Mouse (Mus musculus): Measurements from ENCODE around the gene Vstm4. TPM values are rescaled to one million over a fixed set of nuclear protein-coding genes. Genes with fewer than 3 reads are reported as not detected.

The Vstm4 gene
- polyA plus RNA-seq, 1 experiment, result 5.5 TPM

GRCm38 (mm10) chr14:32917919-32918318, 61.4 kb downstream of the Vstm4 start:
- 98% methylated on average over 1 of the region's 1 CpGs for WGBS
- H3K4me3 ChIP-seq (replicated peaks; ENCODE audit: insufficient read depth, low read depth, low read length), result no peak overlapping the region
- no peaks in the 10 kb centered on the region for H3K27me3 ChIP-seq (ENCODE audit: control insufficient read depth, insufficient read depth, low read length)
- no peak overlapping the region for H3K27ac ChIP-seq (ENCODE audit: insufficient read depth, low read length)
- no peak for TF ChIP-seq POLR2A (IDR thresholded peaks at IDR 0.05; ENCODE audit: borderline replicate concordance, insufficient read depth, low read length)
- no peak for TF ChIP-seq CTCF (IDR thresholded peaks at IDR 0.05; ENCODE audit: borderline replicate concordance, insufficient read depth, low read depth, low read length)
- no peaks in the 10 kb centered on the region for H3K4me1 ChIP-seq (ENCODE audit: control insufficient read depth, insufficient read depth, low read length)
- no peak for DNase-seq

- H3K4me1 ChIP-seq (ENCODE audit: control insufficient read depth, insufficient read depth, low read length), result no peaks in the 10 kb centered on the region
- TF ChIP-seq CTCF (IDR thresholded peaks at IDR 0.05; ENCODE audit: borderline replicate concordance, insufficient read depth, low read depth, low read length), result no peak
- no peak for TF ChIP-seq POLR2A (IDR thresholded peaks at IDR 0.05; ENCODE audit: borderline replicate concordance, insufficient read depth, low read length)
- WGBS, result 86% methylated on average over 9 of the region's 9 CpGs
- no peaks in the 10 kb centered on the region for H3K27me3 ChIP-seq (ENCODE audit: control insufficient read depth, insufficient read depth, low read length)
- no peak for DNase-seq
- no peak overlapping the region for H3K4me3 ChIP-seq (replicated peaks; ENCODE audit: insufficient read depth, low read depth, low read length)
- no peak overlapping the region for H3K27ac ChIP-seq (ENCODE audit: insufficient read depth, low read length)
Measured at GRCm38 (mm10) chr14:32923871-32924270, 67.3 kb downstream of the Vstm4 start.

DNA sequence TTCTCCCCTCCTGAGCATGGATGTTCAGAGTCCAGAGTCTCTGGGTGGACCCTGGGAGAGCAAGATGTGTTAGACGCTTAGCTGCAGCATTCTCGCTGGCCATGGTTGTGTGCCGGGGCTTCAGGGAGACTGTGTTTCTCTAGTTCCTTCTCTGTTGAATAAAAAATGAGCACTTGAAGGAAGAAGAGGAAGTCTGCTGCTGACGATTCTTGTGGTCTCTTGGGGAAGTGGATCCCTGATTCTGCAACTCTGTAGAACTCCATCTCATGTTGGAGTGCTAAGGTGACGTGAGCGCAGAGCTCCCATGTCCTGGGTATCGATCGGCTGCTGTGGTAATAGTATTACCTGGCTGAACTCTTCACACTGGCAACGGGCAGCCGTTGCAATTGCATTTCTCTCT, 75.2 kb downstream of the Vstm4 start:
- WGBS, result 87% methylated on average over 10 of the region's 10 CpGs
- Histone ChIP-seq H3K27me3 (ENCODE audit: control insufficient read depth, insufficient read depth, low read length) (no peaks in the 10 kb centered on the region), H3K4me1 (ENCODE audit: control insufficient read depth, insufficient read depth, low read length) (no peaks in the 10 kb centered on the region), H3K4me3 (replicated peaks; ENCODE audit: insufficient read depth, low read depth, low read length) (no peak overlapping the region), H3K27ac (ENCODE audit: insufficient read depth, low read length) (no peak overlapping the region)
- no peak for TF ChIP-seq POLR2A (IDR thresholded peaks at IDR 0.05; ENCODE audit: borderline replicate concordance, insufficient read depth, low read length)
- TF ChIP-seq CTCF (IDR thresholded peaks at IDR 0.05; ENCODE audit: borderline replicate concordance, insufficient read depth, low read depth, low read length), result no peak
- DNase-seq, result no peak

- no peak for DNase-seq
- WGBS, result 85% methylated on average over 8 of the region's 8 CpGs
- H3K27me3 ChIP-seq (ENCODE audit: control insufficient read depth, insufficient read depth, low read length), result no peaks in the 10 kb centered on the region
- H3K4me1 ChIP-seq (ENCODE audit: control insufficient read depth, insufficient read depth, low read length), result no peaks in the 10 kb centered on the region
- H3K4me3 ChIP-seq (replicated peaks; ENCODE audit: insufficient read depth, low read depth, low read length), result no peak overlapping the region
- TF ChIP-seq POLR2A (IDR thresholded peaks at IDR 0.05; ENCODE audit: borderline replicate concordance, insufficient read depth, low read length) (no peak), CTCF (IDR thresholded peaks at IDR 0.05; ENCODE audit: borderline replicate concordance, insufficient read depth, low read depth, low read length) (no peak)
- no peak overlapping the region for H3K27ac ChIP-seq (ENCODE audit: insufficient read depth, low read length)
Measured at GRCm38 (mm10) chr14:32932220-32932619, 75.7 kb downstream of the Vstm4 start.

DNA sequence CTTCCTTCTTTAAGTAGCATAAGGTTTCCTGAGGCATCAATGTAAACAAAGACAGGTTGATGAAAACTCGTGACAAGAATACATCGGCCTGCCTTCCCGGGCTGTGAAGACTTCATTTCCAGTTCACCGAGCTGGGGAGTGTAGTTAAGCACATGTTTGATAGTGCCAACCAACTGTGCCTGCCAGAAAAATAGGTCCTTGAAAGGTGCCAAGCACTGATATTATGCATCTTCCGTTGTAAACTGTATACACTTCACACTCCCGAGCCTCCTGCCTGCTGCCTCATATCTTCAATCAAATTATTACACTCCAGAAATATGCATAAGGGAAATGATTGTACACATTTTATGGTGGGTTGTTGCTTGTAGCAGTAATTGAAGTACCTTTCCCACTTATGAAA, 77.5 kb downstream of the Vstm4 start:
- no peak overlapping the region for H3K27ac ChIP-seq (ENCODE audit: insufficient read depth, low read length)
- H3K4me3 ChIP-seq (replicated peaks; ENCODE audit: insufficient read depth, low read depth, low read length), result no peak overlapping the region
- WGBS, result 20% methylated on average over 6 of the region's 6 CpGs
- no peak for DNase-seq
- no peaks in the 10 kb centered on the region for H3K4me1 ChIP-seq (ENCODE audit: control insufficient read depth, insufficient read depth, low read length)
- H3K27me3 ChIP-seq (ENCODE audit: control insufficient read depth, insufficient read depth, low read length), result no peaks in the 10 kb centered on the region; the same call in 1 of the 2 replicates
- TF ChIP-seq POLR2A (IDR thresholded peaks at IDR 0.05; ENCODE audit: borderline replicate concordance, insufficient read depth, low read length) (no peak), CTCF (IDR thresholded peaks at IDR 0.05; ENCODE audit: borderline replicate concordance, insufficient read depth, low read depth, low read length) (no peak)

GRCm38 (mm10) chr14:32939217-32939616, 82.7 kb downstream of the Vstm4 start:
- H3K4me1 ChIP-seq (ENCODE audit: control insufficient read depth, insufficient read depth, low read length), result no peaks in the 10 kb centered on the region
- H3K27me3 ChIP-seq (ENCODE audit: control insufficient read depth, insufficient read depth, low read length), result no peaks in the 10 kb centered on the region; the same call in 1 of the 2 replicates
- DNase-seq, result no peak
- TF ChIP-seq CTCF (IDR thresholded peaks at IDR 0.05; ENCODE audit: borderline replicate concordance, insufficient read depth, low read depth, low read length) (no peak), POLR2A (IDR thresholded peaks at IDR 0.05; ENCODE audit: borderline replicate concordance, insufficient read depth, low read length) (no peak)
- no peak overlapping the region for H3K27ac ChIP-seq (ENCODE audit: insufficient read depth, low read length)
- H3K4me3 ChIP-seq (replicated peaks; ENCODE audit: insufficient read depth, low read depth, low read length), result no peak overlapping the region
- WGBS, result 92% methylated on average over 5 of the region's 5 CpGs

DNA sequence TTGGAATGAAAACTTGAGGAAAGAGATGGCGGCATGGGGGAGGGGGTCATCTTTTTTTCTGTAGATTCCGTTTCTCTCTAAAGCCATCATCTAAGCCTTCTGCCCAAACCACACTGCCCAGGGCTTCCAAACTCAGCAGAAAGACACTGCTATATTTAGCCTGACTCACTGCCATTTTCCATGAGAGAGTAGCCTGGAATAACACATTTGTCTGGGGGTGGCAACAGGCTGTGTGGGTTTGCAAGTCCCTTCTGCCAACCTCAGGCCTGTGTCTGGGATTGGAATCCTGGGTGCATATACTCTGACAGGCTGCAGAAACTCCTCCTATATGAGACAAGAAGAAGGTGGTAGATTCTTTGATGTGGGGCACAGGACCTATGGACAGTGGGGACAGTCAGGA, 91.0 kb downstream of the Vstm4 start:
- no peak overlapping the region for H3K4me3 ChIP-seq (replicated peaks; ENCODE audit: insufficient read depth, low read depth, low read length)
- H3K27me3 ChIP-seq (ENCODE audit: control insufficient read depth, insufficient read depth, low read length), result no peaks in the 10 kb centered on the region; the same call in 1 of the 2 replicates
- no peak for TF ChIP-seq POLR2A (IDR thresholded peaks at IDR 0.05; ENCODE audit: borderline replicate concordance, insufficient read depth, low read length)
- WGBS, result 53% methylated on average over 2 of the region's 2 CpGs
- H3K4me1 ChIP-seq (ENCODE audit: control insufficient read depth, insufficient read depth, low read length), result no peaks in the 10 kb centered on the region
- no peak for DNase-seq
- H3K27ac ChIP-seq (ENCODE audit: insufficient read depth, low read length), result no peak overlapping the region

GRCm38 (mm10) chr14:32950312-32951301, 94.1 kb downstream of the Vstm4 start:
- H3K27ac ChIP-seq (ENCODE audit: insufficient read depth, low read length), result no peak overlapping the region
- no peaks in the 10 kb centered on the region for H3K4me1 ChIP-seq (ENCODE audit: control insufficient read depth, insufficient read depth, low read length)
- H3K27me3 ChIP-seq (ENCODE audit: control insufficient read depth, insufficient read depth, low read length), result no peaks in the 10 kb centered on the region; the same call in 1 of the 2 replicates
- 51% methylated on average over 20 of the region's 20 CpGs for WGBS
- no peak for DNase-seq
- no peak overlapping the region for H3K4me3 ChIP-seq (replicated peaks; ENCODE audit: insufficient read depth, low read depth, low read length)
- TF ChIP-seq CTCF (IDR thresholded peaks at IDR 0.05; ENCODE audit: borderline replicate concordance, insufficient read depth, low read depth, low read length), result no peak
- no peak for TF ChIP-seq POLR2A (IDR thresholded peaks at IDR 0.05; ENCODE audit: borderline replicate concordance, insufficient read depth, low read length)

All from cerebellum, adult 2 months (tissue).